Mouse (Mus musculus) stomach, postnatal 0 days (tissue): Measurements from ENCODE around the gene Slc2a4.

Source experiments
- CTCF ChIP-seq: IDR thresholded peaks from 2 replicates; pipeline ENCODE4 v1.5.1; 2016; ENCODE audit warnings: antibody characterized with exemption, low read depth, mild to moderate bottlenecking, moderate library complexity
- EP300 ChIP-seq: optimal IDR thresholded peaks from 2 replicates; pipeline ENCODE3; 2016; ENCODE audit warnings: antibody characterized with exemption

- no peak for TF ChIP-seq CTCF
- TF ChIP-seq EP300: no peak
Measured at GRCm38 (mm10) chr11:69992932-69993331, 44.9 kb upstream of the Slc2a4 start.
